Mouse (Mus musculus) ES-Bruce4 (cell line): ENCODE measurements at regions not wholly inside any gene's neighbourhood (a gene's known extent, or its start where the extent isn't known, plus 50 kb on each side); places are given as distances from the start of the nearest gene placed in this dataset.

Experiments
- EP300 ChIP-seq: IDR thresholded peaks from 2 replicates; pipeline ENCODE4 v1.6.1; 2011; ENCODE audit warnings: low read depth, low read length; ENCODE audit not compliant: insufficient read depth
- POLR2A ChIP-seq: IDR thresholded peaks from one replicate; pipeline ENCODE4 v1.8.1; 2011; ENCODE audit warnings: low read length; ENCODE audit not compliant: insufficient read depth

DNA sequence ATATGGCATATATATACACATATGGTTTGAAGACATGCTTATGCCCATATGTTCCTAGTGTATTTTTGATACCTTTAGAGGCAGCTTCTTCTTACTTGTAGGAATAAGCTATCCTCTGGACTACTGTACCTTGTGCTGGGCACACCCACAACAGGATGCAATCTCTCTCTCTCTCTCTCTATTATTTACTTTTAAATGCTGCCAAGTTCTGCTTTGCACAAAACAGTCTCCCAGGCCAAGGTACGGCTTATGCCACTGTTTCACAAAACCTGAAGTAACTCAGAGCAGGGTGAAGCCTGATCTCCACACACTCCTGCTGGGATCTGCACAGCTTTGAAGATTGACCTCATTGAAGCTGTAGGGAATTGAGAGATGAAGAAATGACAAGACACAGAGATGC is 549.8 kb upstream of the Gm5415 start:
- TF ChIP-seq POLR2A (no peak), EP300 (no peak)
